Mouse (Mus musculus) MEL (cell line): ENCODE measurements around the gene Nudt17.

Experiments used
- CTCF ChIP-seq, 3 experiments: IDR thresholded peaks in 2 of 3; conservative IDR thresholded peaks in 1 of 3; 2 replicates each; pipeline ENCODE4 v1.5.1; 2011 to 2012; ENCODE audit warnings: low read length in 3 of 3, low read depth in 2 of 3, mild to moderate bottlenecking in 2 of 3, improper control_type of control experiment in 1 of 3, inconsistent platforms in 1 of 3, mixed read lengths in 1 of 3, moderate library complexity in 1 of 3; ENCODE audit not compliant: control insufficient read depth in 1 of 3, insufficient read depth in 1 of 3, poor library complexity in 1 of 3, severe bottlenecking in 1 of 3
- EP300 ChIP-seq, 2 experiments: IDR thresholded peaks; 2 replicates each; pipeline ENCODE4 v1.6.1; 2011; ENCODE audit warnings: improper control_type of control experiment in 2 of 2, low read length in 2 of 2, low read depth in 1 of 2, mild to moderate bottlenecking in 1 of 2
- ETS1 ChIP-seq: IDR thresholded peaks from 2 replicates; pipeline ENCODE4 v1.6.1; 2012; ENCODE audit warnings: low read depth, mild to moderate bottlenecking, inconsistent platforms, low read length, improper control_type of control experiment, moderate library complexity
- GABPA ChIP-seq: IDR thresholded peaks from 2 replicates; pipeline ENCODE4 v1.6.1; 2012; ENCODE audit warnings: low read depth, mild to moderate bottlenecking, inconsistent platforms, low read length, improper control_type of control experiment, moderate library complexity
- GATA1 ChIP-seq: IDR thresholded peaks from 2 replicates; pipeline ENCODE4 v1.6.1; 2011; ENCODE audit warnings: low read depth, low read length, improper control_type of control experiment
- MAZ ChIP-seq: IDR thresholded peaks from 2 replicates; pipeline ENCODE4 v1.6.1; 2012; ENCODE audit warnings: low read depth, mild to moderate bottlenecking, inconsistent platforms, low read length, improper control_type of control experiment
- MXI1 ChIP-seq: IDR thresholded peaks from 2 replicates; pipeline ENCODE4 v1.6.1; 2011; ENCODE audit warnings: mild to moderate bottlenecking, low read depth, low read length, improper control_type of control experiment
- NELFE ChIP-seq: IDR thresholded peaks from 2 replicates; pipeline ENCODE4 v1.6.1; 2011; ENCODE audit warnings: low read depth, low read length, improper control_type of control experiment
- POLR2A ChIP-seq, 2 experiments: IDR thresholded peaks; 2 replicates each; pipeline ENCODE4 v1.6.1; 2011 to 2012; ENCODE audit warnings: low read length in 2 of 2, mild to moderate bottlenecking in 2 of 2, control low read depth in 1 of 2, improper control_type of control experiment in 1 of 2, low read depth in 1 of 2, moderate library complexity in 1 of 2; ENCODE audit not compliant: control insufficient read depth in 1 of 2, insufficient read depth in 1 of 2, poor library complexity in 1 of 2
- RCOR1 ChIP-seq: IDR thresholded peaks from 2 replicates; pipeline ENCODE4 v1.6.1; 2012; ENCODE audit warnings: low read depth, mild to moderate bottlenecking, inconsistent platforms, low read length, improper control_type of control experiment
- SMC3 ChIP-seq: IDR thresholded peaks from 2 replicates; pipeline ENCODE4 v1.6.1; 2011; ENCODE audit warnings: low read depth, low read length, improper control_type of control experiment
- TAL1 ChIP-seq: IDR thresholded peaks from 2 replicates; pipeline ENCODE4 v1.6.1; 2012; ENCODE audit warnings: mild to moderate bottlenecking, inconsistent platforms, low read length, moderate library complexity, mixed read lengths
- UBTF ChIP-seq: IDR thresholded peaks from 2 replicates; pipeline ENCODE4 v1.6.1; 2012; ENCODE audit warnings: low read depth, mild to moderate bottlenecking, inconsistent platforms, low read length, improper control_type of control experiment, moderate library complexity, borderline replicate concordance; ENCODE audit not compliant: insufficient read depth
- ZC3H11A ChIP-seq: IDR thresholded peaks from 2 replicates; pipeline ENCODE4 v1.6.1; 2012; ENCODE audit warnings: low read depth, mild to moderate bottlenecking, inconsistent platforms, low read length, improper control_type of control experiment

DNA sequence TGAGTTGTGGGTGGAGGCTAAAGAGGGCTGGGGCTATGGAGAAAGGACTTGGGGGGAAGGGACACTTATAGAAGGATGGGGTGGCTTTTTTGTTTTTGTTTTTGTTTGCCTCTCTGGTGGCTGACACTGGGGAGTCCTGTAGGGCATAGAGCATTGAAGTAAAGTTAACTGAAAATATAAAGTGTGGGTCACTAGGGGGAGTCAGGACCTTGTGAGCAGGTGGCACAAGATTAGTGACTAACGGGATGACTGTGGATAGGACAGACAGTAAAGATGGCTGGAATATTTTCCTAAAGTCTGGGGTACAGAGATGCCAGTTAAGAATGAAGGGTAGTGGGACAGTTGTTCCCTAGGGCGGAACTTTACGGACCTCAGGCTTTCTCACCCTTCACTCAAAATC, 18.1 kb downstream of the Nudt17 start:
- TF ChIP-seq CTCF (IDR thresholded peaks at IDR 0.05 in 2 of 3, conservative IDR thresholded peaks at IDR 0.05 in 1 of 3; ENCODE audit: control insufficient read depth in 1 of 3, insufficient read depth in 1 of 3, low read depth in 2 of 3, low read length in 3 of 3, poor library complexity in 1 of 3, severe bottlenecking in 1 of 3) (peak; percentile 27 to 63 (median 44); a peak in 5 of 6 replicates), POLR2A (IDR thresholded peaks at IDR 0.05; ENCODE audit: control insufficient read depth in 1 of 2, insufficient read depth in 1 of 2, low read depth in 1 of 2, low read length in 2 of 2, poor library complexity in 1 of 2) (no peak), EP300 (IDR thresholded peaks at IDR 0.05; ENCODE audit: low read depth in 1 of 2, low read length in 2 of 2) (no peak), SMC3 (peak; percentile 49), MXI1 (0 out of 2 replicates have a peak, but pooled peaks have one; percentile 33), GABPA (no peak), MAZ (0 out of 2 replicates have a peak, but pooled peaks have one; percentile 28), TAL1 (no peak), ETS1 (no peak), UBTF (no peak), RCOR1 (no peak), ZC3H11A (0 out of 2 replicates have a peak, but pooled peaks have one; percentile 8), GATA1 (no peak), NELFE (no peak)
